Mouse (Mus musculus) gastrocnemius, postnatal 10 days (tissue): Measurements from ENCODE around the gene Hypk. TPM values are rescaled to one million over a fixed set of nuclear protein-coding genes. Genes with fewer than 3 reads are reported as not detected.
A peak's percentile ranks its signal among the peaks of the same experiment; 100 is the strongest.

Experiments used
- DNase-seq: peaks from one replicate; pipeline ENCODE4 v3.0.0; 2021; ENCODE audit warnings: mixed read lengths
- long read RNA-seq, 2 experiments: library from polyadenylated mRNA; stranded (forward); transcript quantifications; one replicate each; pipeline ENCODE4 v2.0.0; 2021
- total RNA-seq, 2 experiments: library from RNA; stranded (reverse); gene quantifications; 2 replicates each; pipeline ENCODE4 v1.2.3; 2021

The Hypk gene
- total RNA-seq = 10 to 100 TPM; 23.1 to 30.5 TPM
- long read RNA-seq, experiment 1, transcript Hypk-204 (4 exons, 961 nt) = major isoform, 92 of 92 reads
- long read RNA-seq, experiment 1, partial matches to known transcripts = 0 of 92 reads
- long read RNA-seq, experiment 1, other reads (novel, unspliced or antisense) = 0 of 92 reads
- long read RNA-seq, experiment 2, transcript Hypk-204 (4 exons, 961 nt) = major isoform, 66 of 69 reads
- long read RNA-seq, experiment 2, partial matches to known transcripts = 3 of 69 reads
- long read RNA-seq, experiment 2, other reads (novel, unspliced or antisense) = 0 of 69 reads

GRCm38 (mm10) chr2:121452990-121453389 is at the start of gene Hypk:
Gene Hypk, plus strand, starts transcription at chr2:121453290.
- no peak for DNase-seq

GRCm38 (mm10) chr2:121403296-121403695 is 49.8 kb upstream of the Hypk start:
- DNase-seq = no peak

GRCm38 (mm10) chr2:121408160-121408559 is 44.9 kb upstream of the Hypk start:
- DNase-seq = peak; percentile 17

- DNase-seq = no peak
These were observed 40.2 kb upstream of the Hypk start for GRCm38 (mm10) chr2:121412843-121413386.

- peak; percentile 97 for DNase-seq
These were observed 39.6 kb upstream of the Hypk start, which contains the start of the genes Pdia3 and Catsper2 for GRCm38 (mm10) chr2:121413387-121414042. Gene Pdia3, plus strand, starts transcription at chr2:121413775. Gene Catsper2, minus strand, starts transcription at chr2:121413792.

- DNase-seq = no peak
These were observed 38.9 kb upstream of the Hypk start for GRCm38 (mm10) chr2:121414139-121414685.

- no peak for DNase-seq
These were observed 38.0 kb upstream of the Hypk start for GRCm38 (mm10) chr2:121415103-121415502.

GRCm38 (mm10) chr2:121415591-121415990 is 37.5 kb upstream of the Hypk start:
- no peak for DNase-seq

GRCm38 (mm10) chr2:121416356-121416755 is 36.7 kb upstream of the Hypk start:
- no peak for DNase-seq

- DNase-seq = no peak
These were observed 34.6 kb upstream of the Hypk start for GRCm38 (mm10) chr2:121418476-121418875.

GRCm38 (mm10) chr2:121423166-121423565 is 29.9 kb upstream of the Hypk start:
- DNase-seq = no peak

GRCm38 (mm10) chr2:121425890-121426289 is 27.2 kb upstream of the Hypk start:
- no peak for DNase-seq

GRCm38 (mm10) chr2:121434854-121435253 is 18.2 kb upstream of the Hypk start:
- no peak for DNase-seq

- no peak for DNase-seq
These were observed 13.3 kb upstream of the Hypk start for GRCm38 (mm10) chr2:121439746-121440145.

GRCm38 (mm10) chr2:121440834-121441605 is 12.1 kb upstream of the Hypk start:
- no peak for DNase-seq

GRCm38 (mm10) chr2:121441800-121442199 is 11.3 kb upstream of the Hypk start:
- no peak for DNase-seq

GRCm38 (mm10) chr2:121442259-121443067 is 10.6 kb upstream of the Hypk start:
- DNase-seq = peak; percentile 48

- DNase-seq = no peak
These were observed 10.1 kb upstream of the Hypk start for GRCm38 (mm10) chr2:121443068-121443349.

- no peak for DNase-seq
These were observed 8.9 kb upstream of the Hypk start, which contains the start of gene Ell3 for GRCm38 (mm10) chr2:121444178-121444577. Gene Ell3, minus strand, starts transcription at chr2:121444278.

GRCm38 (mm10) chr2:121445117-121445516 is 8.0 kb upstream of the Hypk start:
- DNase-seq = no peak

- DNase-seq = no peak
These were observed 6.6 kb upstream of the Hypk start for GRCm38 (mm10) chr2:121446506-121446905.

GRCm38 (mm10) chr2:121447006-121447405 is 6.1 kb upstream of the Hypk start:
- DNase-seq = no peak
